Mouse (Mus musculus) B cell, adult (primary cell): ENCODE results near the gene Galc. TPM values are rescaled to one million over a fixed set of nuclear protein-coding genes. Genes with fewer than 3 reads are reported as not detected.

ENCODE experiments used
- total RNA-seq: library from RNA; stranded (reverse); gene quantifications from 4 replicates; pipeline ENCODE4 v1.2.4, GENCODE M21; 2023; ENCODE audit not compliant: inconsistent age

Gene Galc
- total RNA-seq = 3.0 to 3.5 TPM (median 3.3 TPM) in 4 replicates

DNA sequence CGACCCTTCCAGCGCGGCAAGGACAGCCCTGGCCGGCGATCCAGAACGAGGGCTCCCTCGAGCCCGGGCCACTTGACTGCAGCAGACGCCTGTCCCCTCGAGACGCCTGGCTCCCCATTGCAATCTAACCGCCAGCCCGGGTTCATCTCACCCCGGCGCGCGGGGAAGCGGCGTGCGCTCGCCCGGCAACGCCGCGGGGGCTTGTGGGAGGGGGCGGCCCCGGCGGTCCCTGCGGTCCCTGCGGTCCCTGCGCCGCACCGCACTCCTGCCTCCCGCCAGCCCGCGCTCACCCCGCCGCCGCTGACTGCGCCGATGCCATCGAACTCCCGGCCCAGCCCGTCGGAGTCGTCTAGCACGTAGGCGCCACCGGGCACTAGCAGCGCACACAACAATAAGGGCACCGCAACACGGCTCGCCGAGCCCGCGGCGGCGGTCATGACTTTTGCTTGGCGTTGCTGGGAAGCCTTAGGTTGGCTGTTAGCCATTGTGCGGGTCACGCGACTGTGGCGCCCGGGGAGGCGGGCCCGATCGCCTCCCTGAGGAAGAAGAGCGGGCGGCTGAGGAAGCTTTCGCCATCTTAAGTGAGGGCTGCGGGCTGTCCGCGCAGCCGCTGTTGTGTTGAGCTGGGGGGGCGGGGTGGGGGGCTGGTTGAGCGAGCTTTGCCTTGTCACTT is at the start of gene Galc:
TSS of gene Galc (minus strand) at position 615 of the 673 bp plus-strand sequence.

GRCm38 (mm10) chr12:98268441-98269369 is 9.4 kb upstream of the Galc start, which contains the start of gene Gpr65:
Gene Gpr65 (plus strand): TSS chr12:98268635.

Other genes with a start within 250 kb of the Galc start
- 22.9 to 24.3 TPM (median 23.3 TPM) in 4 replicates for gene Gpr65, start 9.2 kb upstream of the Galc start, total RNA-seq